Mouse (Mus musculus) stomach, embryonic 16.5 days (tissue): ENCODE measurements around the gene Qrich2. TPM values are rescaled to one million over a fixed set of nuclear protein-coding genes. Genes with fewer than 3 reads are reported as not detected.

ENCODE experiments used
- ATAC-seq: fragments of 200-750 bp; cut with Nextera tagmentation; 2 replicates; pipeline ENCODE4 v1.8.0; 2017; ENCODE audit warnings: moderate number of reproducible peaks, moderate TSS enrichment; ENCODE audit not compliant: insufficient read depth, low FRiP score
- H3K27ac ChIP-seq: fragments of 300-500 bp; sonication (generic); 2 replicates; pipeline ENCODE4 v1.5.1; 2014; ENCODE audit warnings: low read length
- H3K27me3 ChIP-seq: fragments of 300-500 bp; sonication (generic); 2 replicates; pipeline ENCODE4 v1.6.1; 2014; ENCODE audit warnings: low read length, control low read depth, mixed read lengths; ENCODE audit not compliant: control insufficient read depth, insufficient read depth
- H3K36me3 ChIP-seq: fragments of 300-500 bp; sonication (generic); 2 replicates; pipeline ENCODE4 v1.6.1; 2014; ENCODE audit warnings: low read length; ENCODE audit not compliant: control insufficient read depth, insufficient read depth
- H3K4me1 ChIP-seq: fragments of 300-500 bp; sonication (generic); 2 replicates; pipeline ENCODE4 v1.6.1; 2014; ENCODE audit warnings: low read length, control low read depth, mixed read lengths; ENCODE audit not compliant: control insufficient read depth, insufficient read depth
- H3K4me2 ChIP-seq: fragments of 300-500 bp; sonication (generic); 2 replicates; pipeline ENCODE4 v1.6.1; 2014; ENCODE audit warnings: low read depth, low read length, mixed read lengths
- H3K4me3 ChIP-seq: fragments of 300-500 bp; sonication (generic); replicated peaks from 2 replicates; pipeline ENCODE4 v1.5.1; 2014; ENCODE audit warnings: mild to moderate bottlenecking, low read length
- H3K9ac ChIP-seq: fragments of 300-500 bp; sonication (generic); 2 replicates; pipeline ENCODE4 v1.6.1; 2014; ENCODE audit warnings: low read length
- H3K9me3 ChIP-seq: fragments of 300-500 bp; sonication (generic); replicated peaks from 2 replicates; pipeline ENCODE4 v1.6.1; 2016; ENCODE audit warnings: low read length, control low read depth; ENCODE audit not compliant: control insufficient read depth
- WGBS: fragments of 180-500 bp; shearing (Covaris S2); extraction: QIAGEN DNeasy Blood & Tissue Kit; methylation state at CpG from one replicate; pipeline ENCODE4 v1.1.7; 2014; 5-methylcytosine and 5-hydroxymethylcytosine counted together
- polyA plus RNA-seq: library from polyadenylated mRNA; unstranded; fragments of >200 nt; fragmentation: Nextera tagmentation; extraction: Ambion mirVana; gene quantifications from 2 replicates; pipeline ENCODE4 v1.2.1, GENCODE M21; 2015

Gene Qrich2
- polyA plus RNA-seq: 0.20 and 0.53 TPM in 2 replicates

GRCm38 (mm10) chr11:116466141-116466540 lies at the start of gene Qrich2:
TSS of gene Qrich2 (minus strand) at chr11:116466241.
- Histone ChIP-seq H3K4me3 (no peak within 1 kb of the TSS), H3K36me3 (peaks cover 10% of the 10 kb centered on the region), H3K27me3 (no peaks in the 10 kb centered on the region), H3K9ac (no peak within 1 kb of the TSS), H3K9me3 (no peaks in the 10 kb centered on the region), H3K4me2 (no peak within 1 kb of the TSS), H3K27ac (no peak within 1 kb of the TSS), H3K4me1 (no peaks in the 10 kb centered on the region)
- 58% methylated on average over 20 of the region's 20 CpGs for WGBS
- no peak for ATAC-seq

GRCm38 (mm10) chr11:116515330-116516020 lies 49.4 kb upstream of the Qrich2 start:
- no peak for ATAC-seq
- peaks cover 10% of the 10 kb centered on the region for H3K4me1 ChIP-seq
- H3K4me3 ChIP-seq: no peak overlapping the region
- H3K27me3 ChIP-seq: no peaks in the 10 kb centered on the region
- H3K9me3 ChIP-seq: no peaks in the 10 kb centered on the region
- no peak overlapping the region for H3K9ac ChIP-seq
- no peak overlapping the region for H3K4me2 ChIP-seq
- 28% methylated on average over 24 of the region's 24 CpGs for WGBS
- no peak overlapping the region for H3K27ac ChIP-seq
- no peaks in the 10 kb centered on the region for H3K36me3 ChIP-seq

- no peaks in the 10 kb centered on the region for H3K36me3 ChIP-seq
- H3K9ac ChIP-seq: no peak overlapping the region
- H3K4me1 ChIP-seq: peaks cover 9% of the 10 kb centered on the region
- H3K9me3 ChIP-seq: no peaks in the 10 kb centered on the region
- H3K27me3 ChIP-seq: no peaks in the 10 kb centered on the region
- H3K4me2 ChIP-seq: no peak overlapping the region
- WGBS: 58% methylated on average over 4 of the region's 4 CpGs
- peak; percentile 56; the same call in 1 of the 2 replicates for ATAC-seq
- H3K27ac ChIP-seq: 0 out of 2 replicates have a peak overlapping the region, but pooled peaks have one; percentile 18
- no peak overlapping the region for H3K4me3 ChIP-seq
These were observed 47.5 kb upstream of the Qrich2 start for GRCm38 (mm10) chr11:116513531-116514038.

- ATAC-seq: no peak
- Histone ChIP-seq H3K9ac (no peak overlapping the region), H3K4me2 (no peak overlapping the region), H3K36me3 (no peaks in the 10 kb centered on the region), H3K27ac (no peak overlapping the region), H3K4me1 (peaks cover 5% of the 10 kb centered on the region), H3K9me3 (no peaks in the 10 kb centered on the region), H3K27me3 (no peaks in the 10 kb centered on the region), H3K4me3 (no peak overlapping the region)
- 76% methylated on average over 6 of the region's 6 CpGs for WGBS
These were observed 46.9 kb upstream of the Qrich2 start for GRCm38 (mm10) chr11:116512987-116513386.

GRCm38 (mm10) chr11:116512154-116512553 lies 46.1 kb upstream of the Qrich2 start:
- no peak overlapping the region for H3K9ac ChIP-seq
- 0 out of 2 replicates have a peak, but pooled peaks cover 2% of the 10 kb centered on the region for H3K4me1 ChIP-seq
- H3K9me3 ChIP-seq: no peaks in the 10 kb centered on the region
- no peaks in the 10 kb centered on the region for H3K36me3 ChIP-seq
- no peak overlapping the region for H3K27ac ChIP-seq
- WGBS: 90% methylated on average over 7 of the region's 7 CpGs
- no peak overlapping the region for H3K4me2 ChIP-seq
- no peak for ATAC-seq
- no peak overlapping the region for H3K4me3 ChIP-seq
- H3K27me3 ChIP-seq: no peaks in the 10 kb centered on the region

- ATAC-seq: no peak
- Histone ChIP-seq H3K4me3 (no peak overlapping the region), H3K27ac (no peak overlapping the region), H3K9me3 (no peaks in the 10 kb centered on the region), H3K4me1 (0 out of 2 replicates have a peak, but pooled peaks cover 2% of the 10 kb centered on the region), H3K4me2 (no peak overlapping the region), H3K9ac (no peak overlapping the region), H3K36me3 (no peaks in the 10 kb centered on the region), H3K27me3 (no peaks in the 10 kb centered on the region)
- 58% methylated on average over 7 of the region's 7 CpGs for WGBS
These were observed 45.3 kb upstream of the Qrich2 start for GRCm38 (mm10) chr11:116511301-116511868.

DNA sequence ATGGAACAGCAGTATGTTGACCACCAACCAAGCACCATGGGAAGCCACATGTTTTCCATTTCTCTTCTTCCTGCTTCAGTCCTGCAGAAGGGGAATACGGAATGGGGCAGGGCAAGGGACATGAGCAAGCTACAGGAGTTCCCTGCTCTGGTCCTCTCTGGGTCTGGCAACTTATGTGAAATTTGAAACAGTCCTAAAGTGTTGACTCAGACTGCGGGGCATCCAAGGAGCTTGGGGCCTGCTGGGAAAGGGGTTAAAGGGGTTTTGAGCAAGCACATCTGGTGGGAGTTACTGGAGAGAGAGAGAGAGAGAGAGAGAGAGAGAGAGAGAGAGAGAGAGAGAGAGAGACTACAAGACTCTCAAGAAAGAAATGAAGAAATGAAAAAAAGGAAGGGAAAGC lies 42.6 kb upstream of the Qrich2 start:
- no peak overlapping the region for H3K27ac ChIP-seq
- WGBS: 44% methylated on average over 2 of the region's 2 CpGs
- H3K27me3 ChIP-seq: no peaks in the 10 kb centered on the region
- no peaks in the 10 kb centered on the region for H3K4me1 ChIP-seq
- no peaks in the 10 kb centered on the region for H3K36me3 ChIP-seq
- no peaks in the 10 kb centered on the region for H3K9me3 ChIP-seq
- ATAC-seq: peak; percentile 41; the same call in 1 of the 2 replicates
- H3K4me3 ChIP-seq: no peak overlapping the region
- no peak overlapping the region for H3K4me2 ChIP-seq
- no peak overlapping the region for H3K9ac ChIP-seq

GRCm38 (mm10) chr11:116506151-116506875 lies 40.3 kb upstream of the Qrich2 start:
- WGBS: 74% methylated on average over 17 of the region's 17 CpGs
- H3K27me3 ChIP-seq: no peaks in the 10 kb centered on the region
- H3K9me3 ChIP-seq: no peaks in the 10 kb centered on the region
- H3K4me2 ChIP-seq: no peak overlapping the region
- no peak overlapping the region for H3K27ac ChIP-seq
- H3K4me1 ChIP-seq: no peaks in the 10 kb centered on the region
- no peak overlapping the region for H3K4me3 ChIP-seq
- no peaks in the 10 kb centered on the region for H3K36me3 ChIP-seq
- no peak overlapping the region for H3K9ac ChIP-seq
- ATAC-seq: no peak

DNA sequence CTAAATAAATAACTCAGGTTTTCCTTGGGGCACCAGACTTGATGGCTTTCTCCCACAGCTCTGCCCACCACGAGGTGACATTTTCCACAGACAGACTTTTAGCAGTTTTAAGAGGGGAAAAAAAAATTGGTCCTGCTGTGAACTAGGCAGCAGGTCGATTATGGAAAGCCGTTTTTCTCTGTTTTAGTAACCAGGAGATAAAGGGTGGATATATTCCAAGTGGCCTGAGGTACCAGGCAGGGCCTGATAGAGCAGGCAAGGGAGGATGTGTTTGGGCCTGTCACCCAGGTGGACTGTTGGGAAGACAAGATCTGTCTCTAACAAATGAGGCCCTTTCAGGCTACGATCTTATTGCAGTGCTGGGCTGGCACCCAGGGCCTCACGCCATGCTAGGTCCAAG lies 39.5 kb upstream of the Qrich2 start:
- WGBS: 65% methylated on average over 5 of the region's 5 CpGs
- no peaks in the 10 kb centered on the region for H3K36me3 ChIP-seq
- H3K4me2 ChIP-seq: no peak overlapping the region
- no peak overlapping the region for H3K27ac ChIP-seq
- ATAC-seq: no peak
- H3K9ac ChIP-seq: no peak overlapping the region
- no peaks in the 10 kb centered on the region for H3K4me1 ChIP-seq
- no peaks in the 10 kb centered on the region for H3K9me3 ChIP-seq
- H3K27me3 ChIP-seq: no peaks in the 10 kb centered on the region
- H3K4me3 ChIP-seq: no peak overlapping the region
